Mouse (Mus musculus) embryo, embryonic 11.5 days (tissue): Measurements from ENCODE around the gene Gcnt2.
A peak's percentile ranks its signal among the peaks of the same experiment; 100 is the strongest.
"Not testable (repeated sequence)": the region's sequence is repeated elsewhere in the genome, so short reads cannot be mapped to it uniquely, and the experiment has no call there.

Experiments
- DNase-seq: peaks from one replicate; pipeline ENCODE4 v3.0.0-alpha.2; 2012; ENCODE audit warnings: low read depth, low spot score

The Gcnt2 gene

GRCm38 (mm10) chr13:40938485-40939357, 79.2 kb downstream of the Gcnt2 start:
- no peak for DNase-seq

DNA sequence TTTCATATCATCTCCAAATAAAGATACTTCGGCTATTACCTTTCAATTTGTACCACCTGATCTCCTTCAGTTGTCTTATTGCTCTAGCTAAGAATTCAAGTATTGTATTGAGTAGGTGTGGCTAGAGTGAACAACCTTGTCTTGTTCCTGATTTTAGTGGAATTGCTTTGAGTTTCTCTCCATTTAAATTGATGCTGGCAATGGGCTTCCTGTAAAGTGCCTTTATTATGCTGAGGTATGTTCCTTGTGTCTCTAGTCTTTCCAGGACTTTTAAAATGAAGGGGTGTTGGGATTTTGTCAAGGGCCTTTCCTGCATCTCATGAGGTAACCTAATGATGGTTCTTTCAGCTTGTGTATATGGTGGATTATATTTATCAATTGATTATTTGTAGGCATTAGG, 83.5 kb downstream of the Gcnt2 start:
- no peak for DNase-seq

- no peak for DNase-seq
These were observed 84.4 kb downstream of the Gcnt2 start for GRCm38 (mm10) chr13:40943936-40944335.

DNA sequence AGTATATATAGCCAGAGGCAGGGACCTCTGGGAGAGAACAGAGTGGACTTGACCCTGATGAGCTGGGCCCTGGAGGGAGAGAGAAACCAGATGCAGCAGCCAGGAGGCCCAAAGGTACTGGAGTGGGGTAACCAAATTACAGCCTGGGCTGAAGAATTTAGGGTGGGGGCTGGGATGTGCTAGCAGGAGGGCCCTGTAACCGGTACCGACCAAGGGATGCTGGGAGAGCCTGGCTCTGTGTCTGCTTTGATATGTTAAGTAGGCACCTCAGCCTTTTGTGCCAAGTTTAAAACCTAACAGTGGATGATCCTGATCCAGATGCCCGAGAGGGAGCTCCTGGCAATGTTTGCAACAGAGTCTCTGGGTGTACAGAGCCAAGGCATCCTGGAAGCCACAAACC, 84.8 kb downstream of the Gcnt2 start:
- DNase-seq, result no peak

DNA sequence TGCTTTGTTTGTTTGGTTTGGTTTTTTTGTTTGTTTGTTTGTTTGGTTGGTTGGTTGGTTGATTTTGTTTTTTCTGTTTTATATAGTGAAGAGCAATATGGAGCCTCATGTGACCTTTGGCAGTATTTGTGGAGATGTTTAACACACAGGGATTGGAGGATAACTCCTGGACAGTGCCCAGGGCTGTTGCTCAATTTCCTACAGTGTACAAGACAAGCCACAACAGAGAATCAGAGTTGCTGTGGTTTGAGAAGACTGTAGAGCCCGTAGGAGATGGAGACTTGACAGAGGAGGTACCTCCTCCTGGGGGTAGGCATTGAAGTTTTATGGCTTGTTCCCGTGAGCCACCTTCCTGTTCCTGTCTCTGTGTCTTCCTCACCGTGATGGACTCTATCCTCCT, 87.0 kb downstream of the Gcnt2 start:
- DNase-seq, result no peak

- DNase-seq, result no peak
These were observed 88.1 kb downstream of the Gcnt2 start for GRCm38 (mm10) chr13:40947538-40948205.

DNA sequence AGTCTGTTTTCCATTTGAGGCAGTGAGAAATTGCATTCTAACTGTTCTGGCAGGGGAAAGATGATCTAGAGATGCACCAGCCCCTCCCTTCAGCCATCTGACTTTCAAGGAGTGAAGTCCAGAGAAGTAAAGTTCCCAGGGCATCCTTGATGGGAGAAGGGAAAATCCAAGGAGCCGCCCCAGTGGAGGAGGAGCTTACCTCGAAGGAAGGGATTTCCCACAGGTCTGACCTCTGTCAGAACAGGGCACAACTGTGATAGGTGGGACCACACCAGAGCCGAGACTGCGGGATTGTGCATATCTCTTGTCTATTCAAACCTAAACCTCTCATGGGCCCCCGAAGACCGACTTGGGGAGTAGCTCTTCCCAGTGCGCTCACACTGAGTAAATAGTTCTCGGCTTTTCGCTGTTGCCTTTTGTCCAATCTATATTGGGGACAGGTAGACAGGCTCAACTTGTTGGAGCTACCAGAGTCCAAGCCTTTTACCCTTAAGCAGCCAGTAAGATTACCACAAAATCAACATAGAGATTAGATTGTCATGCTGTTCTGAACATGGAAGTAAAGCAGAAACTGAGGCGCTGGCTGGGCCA, 91.9 kb downstream of the Gcnt2 start:
- DNase-seq, result no peak

DNA sequence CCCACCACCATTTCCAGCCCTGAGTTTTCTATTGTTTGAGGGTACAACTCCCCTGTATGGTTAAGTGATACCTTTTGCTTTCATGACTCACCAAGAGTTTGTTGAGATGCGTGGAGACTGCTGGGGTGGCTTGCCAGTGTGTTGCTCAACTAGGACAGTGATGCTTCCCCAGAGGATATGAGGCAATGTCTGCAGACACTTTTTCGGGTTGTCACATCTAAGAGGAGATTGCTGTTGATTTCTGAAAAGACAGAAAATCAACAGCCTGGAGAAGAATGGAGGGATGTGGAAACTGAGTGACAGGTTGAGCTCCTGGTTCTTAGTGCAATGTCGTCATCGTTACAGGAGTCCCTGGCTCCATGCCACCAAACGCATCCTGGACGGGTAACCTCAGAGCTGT, 93.7 kb downstream of the Gcnt2 start:
- no peak for DNase-seq

DNA sequence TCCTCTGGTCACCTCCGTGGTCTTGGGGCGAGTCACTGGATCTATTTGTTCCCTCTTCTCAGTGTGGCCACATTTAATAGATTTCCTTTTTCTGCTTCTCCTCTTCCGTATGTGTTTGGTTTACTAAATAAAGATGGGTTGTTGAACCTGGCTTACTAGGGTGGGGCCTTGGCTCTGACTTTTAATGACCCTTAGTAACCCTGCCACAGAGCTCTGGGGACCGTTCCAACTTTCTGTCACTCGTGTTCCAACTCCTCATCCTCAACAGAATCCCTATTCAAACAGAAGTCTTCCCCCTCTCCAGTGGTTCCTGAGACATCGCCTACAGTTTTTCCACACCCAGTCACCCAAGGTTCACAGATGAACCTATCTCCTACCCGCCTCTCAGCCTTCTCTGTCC, 96.2 kb downstream of the Gcnt2 start:
- no peak for DNase-seq

DNA sequence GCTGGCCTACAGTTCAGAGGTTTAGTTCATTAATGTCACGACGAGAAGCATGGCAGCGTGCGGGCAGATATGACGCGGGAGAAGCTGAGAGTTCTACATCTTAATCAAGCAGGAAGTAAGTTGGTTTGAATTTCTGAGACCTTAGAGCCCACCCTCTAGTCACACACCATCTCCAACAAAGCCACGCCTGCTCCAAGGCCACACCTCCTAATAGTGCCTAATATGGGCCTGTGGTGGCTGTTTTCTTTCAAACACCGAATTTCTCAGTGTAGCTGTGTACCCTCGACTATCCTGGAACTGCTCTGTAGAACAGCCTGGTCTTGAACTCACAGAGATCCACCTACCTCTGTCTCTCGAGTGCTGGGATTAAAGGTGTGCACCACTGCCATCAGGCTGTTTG, 108.1 kb downstream of the Gcnt2 start:
- no peak for DNase-seq

- no peak for DNase-seq
These were observed 109.0 kb downstream of the Gcnt2 start for GRCm38 (mm10) chr13:40968564-40968963.

DNA sequence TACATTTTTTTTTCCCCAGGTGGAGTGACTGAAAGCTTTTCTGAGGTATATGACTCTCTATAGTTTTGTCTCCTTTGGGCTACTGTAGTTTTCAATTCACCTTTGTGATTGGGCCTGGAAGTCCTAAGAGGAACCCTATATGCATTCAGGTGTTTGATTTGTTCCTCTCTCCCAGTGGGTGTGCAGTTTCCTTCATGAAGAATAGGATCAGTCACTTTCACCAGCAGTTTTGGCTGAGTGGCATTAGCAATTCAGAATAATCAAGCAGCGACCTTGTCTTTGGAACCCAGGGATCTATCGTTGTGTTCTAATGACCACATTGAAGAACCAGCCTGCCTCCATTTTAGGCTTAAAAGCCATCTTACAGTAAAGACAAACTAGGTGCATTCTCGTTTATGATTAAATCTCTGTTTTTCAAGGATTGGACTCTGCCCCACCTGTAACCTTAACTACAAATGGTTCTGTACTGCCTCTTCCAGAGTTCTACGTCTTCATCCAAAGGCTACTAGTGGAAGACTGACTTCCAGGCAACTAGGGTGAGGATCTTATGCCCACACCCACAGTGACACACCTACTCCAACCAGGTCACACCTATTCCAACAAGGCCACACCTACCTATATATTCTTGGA, 110.3 kb downstream of the Gcnt2 start:
- DNase-seq, result no peak

GRCm38 (mm10) chr13:40971261-40971660, 111.7 kb downstream of the Gcnt2 start:
- DNase-seq, result no peak

GRCm38 (mm10) chr13:40971831-40972230, 112.3 kb downstream of the Gcnt2 start:
- DNase-seq, result no peak

- no peak for DNase-seq
These were observed 113.4 kb downstream of the Gcnt2 start for GRCm38 (mm10) chr13:40972976-40973375.

DNA sequence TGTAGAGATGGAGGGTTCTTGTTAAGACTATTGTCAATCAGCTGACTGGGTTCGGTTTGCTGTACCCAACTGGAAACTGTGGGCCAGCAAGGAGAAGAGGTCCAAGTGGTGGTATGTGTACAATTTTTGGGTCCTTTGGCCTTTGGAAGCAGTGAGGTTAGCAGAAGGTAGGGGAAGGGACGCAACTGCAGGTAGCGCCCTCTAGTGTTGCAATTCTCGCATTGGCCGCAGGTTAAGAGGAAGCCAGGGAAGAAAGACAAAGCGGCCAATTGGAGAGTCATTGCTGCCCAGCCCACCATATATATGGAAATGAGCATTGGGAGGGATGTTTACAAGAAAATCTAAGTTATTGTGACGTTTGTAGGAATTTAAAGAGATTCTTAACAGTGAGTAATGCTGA, 118.1 kb downstream of the Gcnt2 start:
- peak; percentile 36 for DNase-seq

GRCm38 (mm10) chr13:40978652-40979051, 119.1 kb downstream of the Gcnt2 start:
- DNase-seq, result no peak

- no peak for DNase-seq
These were observed 119.8 kb downstream of the Gcnt2 start for GRCm38 (mm10) chr13:40979321-40979720.

- no peak for DNase-seq
These were observed 123.2 kb downstream of the Gcnt2 start for GRCm38 (mm10) chr13:40982759-40983158.

DNA sequence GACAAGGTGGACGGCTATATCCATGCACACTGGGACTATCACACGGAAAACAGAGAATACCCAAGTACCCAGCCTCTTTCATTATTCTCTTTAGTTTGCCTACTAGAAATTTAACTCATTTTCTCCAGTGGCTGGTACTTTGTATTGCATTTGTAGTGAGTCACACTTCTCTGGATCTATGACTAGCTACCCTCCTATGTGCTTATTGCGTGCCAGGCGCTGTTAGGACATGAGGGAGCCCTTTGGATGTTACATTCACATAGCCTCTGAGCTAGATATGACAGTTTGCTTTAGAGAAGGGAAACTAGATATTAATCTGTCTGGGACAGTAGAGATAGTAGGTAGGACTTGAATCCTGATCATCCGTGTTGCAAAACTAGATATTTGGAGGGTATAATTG, 126.5 kb downstream of the Gcnt2 start:
- DNase-seq, result no peak

- not testable (repeated sequence) for DNase-seq
These were observed 128.2 kb downstream of the Gcnt2 start for GRCm38 (mm10) chr13:40987608-40988303.

GRCm38 (mm10) chr13:40988418-40988817, 128.9 kb downstream of the Gcnt2 start:
- no peak for DNase-seq
